Mouse (Mus musculus) inflammation-experienced regulatory T-cells (primary cell): ENCODE data around the gene Rffl. TPM values are rescaled to one million over a fixed set of nuclear protein-coding genes. Genes with fewer than 3 reads are reported as not detected.

Experiments used
- polyA plus RNA-seq, 2 experiments: library from polyadenylated mRNA; unstranded; fragments of 100-300 nt; shearing (Covaris generic); gene quantifications; one replicate each; pipeline ENCODE4 v1.2.1; 2017

Rffl gene
- 10 to 100 TPM; 13.8 to 14.2 TPM for polyA plus RNA-seq

DNA sequence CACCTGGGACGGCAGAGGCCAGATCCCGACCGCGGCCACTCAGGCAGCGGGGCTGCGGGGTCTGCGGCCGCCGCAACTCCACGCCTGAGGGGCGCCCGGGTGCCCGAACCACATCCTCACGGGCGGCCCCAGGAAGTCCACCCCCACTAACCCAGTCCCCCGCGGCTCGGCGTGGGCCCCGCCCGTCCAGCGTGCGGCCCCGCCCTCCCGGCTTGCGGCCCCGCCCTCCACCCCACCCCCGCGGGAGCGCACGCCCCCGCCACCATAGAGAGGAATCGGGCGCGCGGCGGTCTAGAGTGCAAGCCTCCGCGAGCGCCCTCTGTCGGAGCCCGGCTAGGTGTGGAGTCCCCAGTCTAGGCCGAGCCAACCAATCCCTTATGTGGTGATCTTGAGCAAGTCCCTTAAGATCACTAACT is at the start of gene Rffl:
Rffl (minus strand) TSS at position 180 of the 416 bp plus-strand sequence.

DNA sequence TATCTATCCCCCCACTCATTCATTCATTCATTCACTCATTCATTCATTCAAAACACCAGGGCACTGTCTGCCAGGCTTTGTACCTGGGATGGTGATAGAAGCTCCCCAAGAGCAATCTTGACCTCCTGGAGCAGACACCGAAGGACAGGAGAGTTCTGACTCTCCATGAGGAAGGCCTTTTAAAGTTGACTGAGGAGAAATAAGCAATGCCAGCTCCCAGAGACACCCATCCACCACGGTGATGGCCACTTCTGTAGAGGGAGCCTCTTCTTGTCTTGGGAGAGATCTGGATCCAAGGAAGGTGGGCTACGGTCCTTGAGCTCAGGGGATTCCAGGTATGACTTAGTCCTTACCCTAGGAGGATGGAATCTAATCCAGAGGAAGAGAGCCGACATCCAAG is 39.2 kb upstream of the Rffl start, which contains the start of gene Unc45b:
Unc45b (plus strand) TSS at position 301 of the 400 bp plus-strand sequence.

DNA sequence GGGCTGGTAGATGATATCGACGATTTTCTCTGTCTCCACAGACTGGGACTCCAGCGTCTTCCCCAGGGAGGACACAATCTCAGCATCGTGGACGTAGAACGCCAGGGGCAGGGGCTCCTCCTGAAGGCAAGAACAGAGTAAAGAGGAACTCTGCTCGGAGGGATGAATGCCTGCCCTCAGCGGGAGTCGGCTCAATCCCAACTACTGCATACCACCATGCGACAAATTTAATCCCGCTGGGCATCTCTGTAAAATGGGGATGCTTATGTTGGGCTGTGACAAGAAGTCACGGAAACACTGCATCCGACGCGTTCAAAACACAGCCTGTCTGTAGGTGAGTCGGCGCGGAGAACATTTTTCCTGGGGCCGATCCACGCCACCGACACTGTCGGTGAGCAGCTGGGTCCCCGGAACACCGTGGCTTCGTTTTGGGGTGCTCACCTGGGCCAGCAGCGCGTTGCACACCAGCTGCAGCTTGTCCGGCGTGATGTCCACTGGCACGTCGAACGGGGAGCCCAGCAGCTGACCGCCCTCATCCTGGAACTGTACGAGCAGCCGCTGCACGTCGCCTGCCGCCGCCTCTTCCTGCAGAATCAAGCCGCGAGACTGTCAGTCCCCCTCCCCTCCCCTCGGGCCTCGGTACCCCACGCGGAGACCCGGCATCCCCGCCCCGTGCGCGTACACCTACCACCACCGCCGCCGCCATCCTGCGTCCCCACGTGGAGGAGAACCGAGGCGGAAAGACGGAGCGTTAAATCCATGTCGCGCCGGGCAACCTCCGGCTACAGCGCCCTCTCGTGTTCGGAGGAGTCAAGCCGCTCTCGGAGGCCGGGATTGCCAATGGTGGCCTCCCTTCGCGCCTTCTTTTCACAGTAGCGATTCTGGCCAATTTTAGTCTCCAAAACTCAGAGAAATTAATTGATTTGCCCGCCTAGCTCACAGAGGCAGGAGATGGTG is 36.9 kb upstream of the Rffl start, which contains the start of gene Nle1:
Nle1 (minus strand) TSS at position 761 of the 957 bp plus-strand sequence.

DNA sequence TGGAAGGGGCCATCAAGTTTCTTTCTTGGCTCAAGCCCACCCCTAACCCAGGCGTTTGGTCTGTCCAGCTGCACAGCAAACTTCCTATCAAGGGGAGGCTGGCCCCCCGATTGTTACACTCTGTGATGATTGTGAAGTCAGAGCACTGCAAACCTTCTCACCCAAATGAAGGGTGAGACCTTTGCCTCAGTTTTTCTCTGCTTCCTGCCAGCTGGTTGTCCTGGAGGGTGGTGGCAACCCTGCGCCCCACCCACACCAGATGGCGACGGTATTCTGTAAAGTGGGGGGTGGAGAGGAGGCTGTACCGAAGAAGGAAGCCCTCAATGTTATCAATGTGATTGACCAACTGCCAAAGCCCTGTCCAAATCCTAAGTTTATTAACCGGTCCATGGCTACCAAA is 20.9 kb upstream of the Rffl start, which contains the start of gene Fndc8:
Fndc8 (plus strand) TSS at position 189 of the 400 bp plus-strand sequence.

DNA sequence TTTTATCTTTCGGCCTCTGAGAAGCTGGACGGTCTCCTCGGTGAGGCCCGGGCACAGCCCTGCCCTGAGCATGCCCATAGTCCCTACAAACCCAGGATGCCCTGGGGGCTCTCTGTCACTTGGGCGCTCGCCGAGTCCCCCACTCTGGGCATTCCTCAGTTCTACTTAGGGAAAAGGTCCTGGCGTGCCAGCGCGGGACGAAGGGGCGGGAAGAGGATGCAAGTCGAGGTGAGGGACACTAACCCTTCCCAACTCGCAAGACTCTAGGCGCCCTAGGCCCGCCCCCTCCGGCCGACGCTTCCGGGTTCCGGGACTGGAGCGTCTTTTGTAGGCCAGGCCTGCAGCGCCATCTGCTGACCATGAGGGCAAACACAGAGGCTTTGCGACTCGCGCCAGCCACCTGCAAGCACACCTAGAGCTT is 19.3 kb upstream of the Rffl start, which contains the start of gene Rad51d:
Rad51d (minus strand) TSS at position 273 of the 421 bp plus-strand sequence.

DNA sequence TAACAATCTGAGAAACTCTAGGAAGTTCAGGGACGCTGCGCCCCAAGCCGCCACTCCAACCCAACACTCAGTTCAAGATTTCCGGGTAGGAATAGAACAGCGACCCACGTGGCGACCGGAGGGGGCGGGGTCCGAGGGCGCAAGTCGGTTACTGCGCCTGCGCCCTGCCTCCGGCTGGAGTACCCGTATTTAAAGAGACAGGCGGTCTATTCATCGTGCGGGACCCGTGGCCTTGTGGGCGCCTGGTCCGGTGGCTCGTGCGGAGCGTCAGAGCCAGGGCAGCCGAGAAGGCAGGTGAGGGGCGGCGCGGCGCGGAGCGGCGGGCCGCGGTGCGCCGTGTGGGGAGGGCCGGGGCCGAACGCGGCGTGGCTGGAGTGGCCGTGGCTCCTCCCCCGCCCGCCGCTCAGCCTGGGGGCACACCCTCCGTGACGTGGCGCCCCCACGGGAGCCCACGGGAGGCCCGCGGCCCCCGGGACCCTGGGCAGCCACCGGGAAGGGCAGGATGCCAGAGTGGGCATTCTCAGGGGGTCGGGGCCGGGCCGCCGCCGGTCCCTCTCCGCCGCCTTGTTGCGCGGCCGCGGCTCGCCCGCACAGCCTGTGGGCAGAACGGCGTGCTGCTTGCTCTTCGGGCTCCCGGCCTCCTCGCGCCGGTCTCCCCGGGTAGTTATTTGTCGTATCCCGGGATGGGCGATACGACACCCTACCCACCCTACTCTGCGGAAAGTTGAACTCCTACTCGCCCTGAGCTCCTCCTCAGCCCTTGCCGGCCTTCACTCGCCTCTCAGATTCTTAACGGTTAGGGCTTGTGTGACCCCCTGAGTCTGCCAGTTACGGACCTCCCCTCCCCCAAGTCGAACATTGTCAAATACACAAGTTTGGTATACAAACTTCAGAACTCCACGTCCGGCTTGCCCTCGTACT is 89.8 kb downstream of the Rffl start, which contains the start of gene Lig3:
Lig3 (plus strand) TSS at position 126 of the 921 bp plus-strand sequence.

DNA sequence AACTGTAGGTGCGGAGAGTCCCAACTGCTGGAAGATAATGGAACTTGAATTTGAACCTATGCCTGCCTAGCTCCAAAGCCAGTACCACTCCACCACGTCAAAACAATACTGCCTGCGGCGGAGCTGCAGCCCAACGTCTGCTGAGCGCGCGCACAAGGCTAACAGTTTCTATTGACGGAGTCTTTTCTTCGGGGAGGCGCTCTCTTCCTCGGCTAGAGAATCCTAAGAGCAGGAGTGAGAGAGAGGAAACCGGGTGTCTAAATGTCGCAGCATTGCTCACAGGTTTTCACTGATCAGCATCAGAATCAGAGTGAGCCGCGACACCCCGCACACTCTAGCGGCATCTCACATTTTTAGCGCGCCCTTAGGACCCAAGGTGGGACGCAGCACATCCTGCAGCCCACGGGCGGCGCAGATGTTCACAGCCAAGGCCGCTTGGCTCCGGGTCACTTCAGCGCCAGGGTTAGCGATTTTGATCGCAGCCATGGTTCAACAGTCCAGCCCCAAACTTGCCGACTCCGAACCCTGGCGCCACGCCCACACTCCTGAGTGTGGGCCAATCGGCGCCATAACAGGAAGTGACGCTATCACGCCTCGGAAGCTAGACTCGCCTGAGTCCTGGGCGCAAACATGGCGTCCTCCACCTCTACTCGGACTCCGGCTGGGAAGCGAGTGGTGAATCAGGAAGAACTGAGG is 107.1 kb downstream of the Rffl start, which contains the start of the genes Cct6b and Zfp830:
Cct6b (minus strand) TSS at position 580 of the 696 bp plus-strand sequence.
Zfp830 (plus strand) TSS at position 604 of the 696 bp plus-strand sequence.

Other genes starting within 250 kb of the Rffl start
- gene Cct6b, start 106.9 kb downstream of the Rffl start, polyA plus RNA-seq = under 1 TPM; 0.43 to 0.49 TPM
- 10 to 100 TPM; 29.5 to 40.6 TPM for gene Zfp830, start 106.9 kb downstream of the Rffl start, polyA plus RNA-seq
- gene Lig3, start 90.1 kb downstream of the Rffl start, polyA plus RNA-seq = 10 to 100 TPM; 33.2 to 38.7 TPM
- gene Rad51d, start 19.4 kb upstream of the Rffl start, polyA plus RNA-seq = 10 to 100 TPM; 26.7 to 30.8 TPM
- gene Fndc8, start 20.9 kb upstream of the Rffl start, polyA plus RNA-seq = 1 to 10 TPM in 1 of 2 experiments, under 1 TPM in 1; 0.22 to 1.4 TPM
- 10 to 100 TPM; 28.9 to 56.3 TPM for gene Nle1, start 37.2 kb upstream of the Rffl start, polyA plus RNA-seq
- gene Unc45b, start 39.3 kb upstream of the Rffl start, polyA plus RNA-seq = under 1 TPM; 0.05 to 0.20 TPM
- 10 to 100 TPM; 31.9 to 36.7 TPM for gene Slfn5, start 80.1 kb upstream of the Rffl start, polyA plus RNA-seq
- 10 to 100 TPM in 1 of 2 experiments, 1 to 10 TPM in 1; 7.9 to 12.5 TPM for gene Slfn9, start 120.6 kb upstream of the Rffl start, polyA plus RNA-seq
- gene Slfn8, start 149.6 kb upstream of the Rffl start, polyA plus RNA-seq = 100 to 1,000 TPM in 1 of 2 experiments, 10 to 100 TPM in 1; 98.3 to 115 TPM
- 100 to 1,000 TPM; 589 to 842 TPM for gene Slfn2, start 193.9 kb upstream of the Rffl start, polyA plus RNA-seq
- 100 to 1,000 TPM; 165 to 319 TPM for gene Slfn1, start 245.6 kb upstream of the Rffl start, polyA plus RNA-seq